Mouse (Mus musculus) MEL (cell line): ENCODE measurements around the gene Tmem132e. TPM values are rescaled to one million over a fixed set of nuclear protein-coding genes. Genes with fewer than 3 reads are reported as not detected.

ENCODE experiments used
- DNase-seq: peaks from one replicate; pipeline ENCODE4 v3.0.0; 2011; ENCODE audit warnings: low read depth, low spot score
- H3K27ac ChIP-seq: 2 replicates; pipeline ENCODE4 v1.5.1; 2012; ENCODE audit warnings: low read depth, mild to moderate bottlenecking, control low read depth, low read length, moderate library complexity; ENCODE audit not compliant: control insufficient read depth
- H3K27me3 ChIP-seq, 2 experiments: fragments of 150-350 bp in 1 of 2; sonication (generic) in 1 of 2; 2 replicates each; pipeline ENCODE4 v1.6.1; 2012; ENCODE audit warnings: low read length in 2 of 2, mild to moderate bottlenecking in 2 of 2, improper control_type of control experiment in 1 of 2, moderate library complexity in 1 of 2; ENCODE audit not compliant: insufficient read depth in 2 of 2, control insufficient read depth in 1 of 2
- H3K36me3 ChIP-seq, 2 experiments: 2 replicates each; pipeline ENCODE4 v1.6.1; 2012 to 2014; ENCODE audit warnings: low read length in 2 of 2, improper control_type of control experiment in 1 of 2, inconsistent platforms in 1 of 2, mild to moderate bottlenecking in 1 of 2; ENCODE audit not compliant: insufficient read depth in 2 of 2, control insufficient read depth in 1 of 2
- H3K4me1 ChIP-seq, 2 experiments: fragments of 150-350 bp in 1 of 2; sonication (generic) in 1 of 2; 2 replicates each; pipeline ENCODE4 v1.6.1; 2012; ENCODE audit warnings: low read length in 2 of 2, improper control_type of control experiment in 1 of 2, mild to moderate bottlenecking in 1 of 2; ENCODE audit not compliant: insufficient read depth in 2 of 2, control insufficient read depth in 1 of 2
- H3K4me3 ChIP-seq, 2 experiments: fragments of 150-350 bp in 1 of 2; sonication (generic) in 1 of 2; 2 replicates each; pipeline ENCODE4 v1.5.1; 2012; ENCODE audit warnings: low read depth in 2 of 2, low read length in 2 of 2, mild to moderate bottlenecking in 2 of 2, moderate library complexity in 2 of 2, control low read depth in 1 of 2, improper control_type of control experiment in 1 of 2; ENCODE audit not compliant: control insufficient read depth in 1 of 2, insufficient read depth in 1 of 2
- H3K79me2 ChIP-seq: 2 replicates; pipeline ENCODE4 v1.6.1; 2012; ENCODE audit warnings: mild to moderate bottlenecking, low read length, moderate library complexity; ENCODE audit not compliant: control insufficient read depth, poor library complexity, insufficient read depth
- H3K9ac ChIP-seq: 2 replicates; pipeline ENCODE4 v1.6.1; 2012; ENCODE audit warnings: low read depth, mild to moderate bottlenecking, control low read depth, low read length, moderate library complexity; ENCODE audit not compliant: control insufficient read depth, poor library complexity, severe bottlenecking
- H3K9me3 ChIP-seq: fragments of 150-350 bp; sonication (generic); replicated peaks from 2 replicates; pipeline ENCODE4 v1.6.1; 2012; ENCODE audit warnings: mild to moderate bottlenecking, low read length, improper control_type of control experiment, moderate library complexity; ENCODE audit not compliant: insufficient read depth
- CHD1 ChIP-seq: IDR thresholded peaks from 2 replicates; pipeline ENCODE4 v1.6.1; 2012; ENCODE audit warnings: low read depth, mild to moderate bottlenecking, inconsistent platforms, low read length, improper control_type of control experiment
- CHD2 ChIP-seq: IDR thresholded peaks from 2 replicates; pipeline ENCODE4 v1.6.1; 2011; ENCODE audit warnings: low read length, improper control_type of control experiment
- E2F4 ChIP-seq: IDR thresholded peaks from 2 replicates; pipeline ENCODE4 v1.6.1; 2011; ENCODE audit warnings: low read depth, low read length, improper control_type of control experiment, borderline replicate concordance
- ELF1 ChIP-seq: IDR thresholded peaks from 2 replicates; pipeline ENCODE4 v1.6.1; 2014; ENCODE audit warnings: low read depth, mild to moderate bottlenecking, inconsistent platforms, low read length, improper control_type of control experiment, moderate library complexity
- ETS1 ChIP-seq: IDR thresholded peaks from 2 replicates; pipeline ENCODE4 v1.6.1; 2012; ENCODE audit warnings: low read depth, mild to moderate bottlenecking, inconsistent platforms, low read length, improper control_type of control experiment, moderate library complexity
- GATA1 ChIP-seq: IDR thresholded peaks from 2 replicates; pipeline ENCODE4 v1.6.1; 2011; ENCODE audit warnings: low read depth, low read length, improper control_type of control experiment
- HCFC1 ChIP-seq: IDR thresholded peaks from 2 replicates; pipeline ENCODE4 v1.6.1; 2012; ENCODE audit warnings: low read depth, mild to moderate bottlenecking, inconsistent platforms, low read length, improper control_type of control experiment, moderate library complexity
- JUND ChIP-seq: IDR thresholded peaks from 2 replicates; pipeline ENCODE4 v1.6.1; 2011; ENCODE audit warnings: low read depth, mild to moderate bottlenecking, improper control_type of control experiment, low read length
- MAFK ChIP-seq: IDR thresholded peaks from 2 replicates; pipeline ENCODE4 v1.6.1; 2011; ENCODE audit warnings: low read depth, mild to moderate bottlenecking, low read length, improper control_type of control experiment, borderline replicate concordance
- MAZ ChIP-seq: IDR thresholded peaks from 2 replicates; pipeline ENCODE4 v1.6.1; 2012; ENCODE audit warnings: low read depth, mild to moderate bottlenecking, inconsistent platforms, low read length, improper control_type of control experiment
- MYB ChIP-seq: IDR thresholded peaks from 2 replicates; pipeline ENCODE4 v1.6.1; 2011; ENCODE audit warnings: mild to moderate bottlenecking, low read depth, low read length, improper control_type of control experiment
- MYC ChIP-seq: IDR thresholded peaks from 2 replicates; pipeline ENCODE4 v1.6.1; 2011; ENCODE audit warnings: low read depth, mild to moderate bottlenecking, low read length, improper control_type of control experiment, moderate library complexity
- NELFE ChIP-seq: IDR thresholded peaks from 2 replicates; pipeline ENCODE4 v1.6.1; 2011; ENCODE audit warnings: low read depth, low read length, improper control_type of control experiment
- NRF1 ChIP-seq: IDR thresholded peaks from 2 replicates; pipeline ENCODE4 v1.6.1; 2014; ENCODE audit warnings: low read depth, mild to moderate bottlenecking, inconsistent platforms, low read length, improper control_type of control experiment, moderate library complexity; ENCODE audit not compliant: poor library complexity, insufficient read depth, severe bottlenecking
- POLR2A ChIP-seq, 2 experiments: IDR thresholded peaks; 2 replicates each; pipeline ENCODE4 v1.6.1; 2011 to 2012; ENCODE audit warnings: low read length in 2 of 2, mild to moderate bottlenecking in 2 of 2, control low read depth in 1 of 2, improper control_type of control experiment in 1 of 2, low read depth in 1 of 2, moderate library complexity in 1 of 2; ENCODE audit not compliant: control insufficient read depth in 1 of 2, insufficient read depth in 1 of 2, poor library complexity in 1 of 2
- POLR2AphosphoS5 ChIP-seq: IDR thresholded peaks from 2 replicates; pipeline ENCODE4 v1.6.1; 2012; ENCODE audit warnings: low read depth, borderline replicate concordance, mild to moderate bottlenecking, inconsistent platforms, low read length, moderate library complexity, mixed read lengths
- RCOR1 ChIP-seq: IDR thresholded peaks from 2 replicates; pipeline ENCODE4 v1.6.1; 2012; ENCODE audit warnings: low read depth, mild to moderate bottlenecking, inconsistent platforms, low read length, improper control_type of control experiment
- SIN3A ChIP-seq: IDR thresholded peaks from 2 replicates; pipeline ENCODE4 v1.6.1; 2012; ENCODE audit warnings: low read length, improper control_type of control experiment, inconsistent platforms
- TAL1 ChIP-seq: IDR thresholded peaks from 2 replicates; pipeline ENCODE4 v1.6.1; 2012; ENCODE audit warnings: mild to moderate bottlenecking, inconsistent platforms, low read length, moderate library complexity, mixed read lengths
- TCF12 ChIP-seq: IDR thresholded peaks from 2 replicates; pipeline ENCODE4 v1.6.1; 2014; ENCODE audit warnings: low read depth, mild to moderate bottlenecking, inconsistent platforms, low read length, improper control_type of control experiment, moderate library complexity
- ZC3H11A ChIP-seq: IDR thresholded peaks from 2 replicates; pipeline ENCODE4 v1.6.1; 2012; ENCODE audit warnings: low read depth, mild to moderate bottlenecking, inconsistent platforms, low read length, improper control_type of control experiment
- ZKSCAN1 ChIP-seq: IDR thresholded peaks from 2 replicates; pipeline ENCODE4 v1.6.1; 2012; ENCODE audit warnings: low read depth, mild to moderate bottlenecking, inconsistent platforms, low read length, improper control_type of control experiment, moderate library complexity
- ZMIZ1 ChIP-seq: IDR thresholded peaks from 2 replicates; pipeline ENCODE4 v1.6.1; 2012; ENCODE audit warnings: low read depth, mild to moderate bottlenecking, inconsistent platforms, low read length, improper control_type of control experiment, moderate library complexity
- ZNF384 ChIP-seq: IDR thresholded peaks from 2 replicates; pipeline ENCODE4 v1.6.1; 2012; ENCODE audit warnings: low read depth, mild to moderate bottlenecking, inconsistent platforms, low read length, improper control_type of control experiment
- polyA plus RNA-seq, 2 experiments: library from polyadenylated mRNA; stranded (reverse) in 1 of 2; unstranded in 1 of 2; fragments of >175 nt in 1 of 2; fragments of >200 nt in 1 of 2; gene quantifications; 2 replicates each; pipeline versions ENCODE4 v1.2.1 to v1.2.4; 2012; ENCODE audit warnings: low replicate concordance in 2 of 2, low read depth in 1 of 2; ENCODE audit not compliant: insufficient read length in 2 of 2, insufficient read depth in 1 of 2, missing spikeins in 1 of 2
- total RNA-seq: library from RNA; depleted of rRNA; stranded (reverse); fragments of 300-350 nt; gene quantifications from 2 replicates; pipeline ENCODE4 v1.2.3, GENCODE M21; 2012

Gene Tmem132e
- total and polyA plus RNA-seq, 3 experiments: not detected

DNA sequence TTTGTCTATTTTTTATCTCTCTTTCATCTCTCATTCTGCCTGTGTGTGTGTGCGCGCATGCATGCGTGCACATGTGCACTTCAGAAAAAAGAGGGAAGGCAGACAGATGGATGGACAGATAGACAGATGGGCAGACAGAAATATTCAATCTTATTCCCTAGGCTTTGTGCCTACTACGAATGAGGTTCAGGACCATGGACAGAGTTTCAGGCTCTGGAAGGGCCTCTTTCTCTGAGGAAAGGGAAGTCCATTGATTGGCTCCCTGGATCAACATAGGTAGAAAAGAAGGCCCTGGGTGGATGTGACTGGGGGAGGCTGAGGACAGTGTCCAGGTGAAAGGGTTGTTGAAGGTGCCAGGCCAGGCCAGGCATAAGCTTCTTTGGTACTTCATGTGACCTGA lies 17.1 kb upstream of the Tmem132e start:
- Histone ChIP-seq H3K79me2 (no peaks in the 10 kb centered on the region), H3K36me3 (no peaks in the 10 kb centered on the region), H3K9me3 (no peaks in the 10 kb centered on the region), H3K4me1 (no peaks in the 10 kb centered on the region), H3K9ac (no peak overlapping the region)
- DNase-seq: peak; percentile 40
- no peak for TF ChIP-seq CHD2
- no peak for TF ChIP-seq JUND
- TF ChIP-seq NELFE: no peak
- TF ChIP-seq TCF12: no peak
- no peak for TF ChIP-seq SIN3A
- TF ChIP-seq NRF1: no peak
- TF ChIP-seq GATA1: no peak
- TF ChIP-seq HCFC1: no peak
- no peak for TF ChIP-seq ELF1
- TF ChIP-seq POLR2A (IDR thresholded peaks at IDR 0.05; ENCODE audit: control insufficient read depth in 1 of 2, insufficient read depth in 1 of 2, low read depth in 1 of 2, low read length in 2 of 2, poor library complexity in 1 of 2): no peak
- no peak for TF ChIP-seq CHD1
- TF ChIP-seq MYB: no peak
- no peak for TF ChIP-seq ZNF384
- no peak for TF ChIP-seq ZKSCAN1
- TF ChIP-seq TAL1: no peak
- TF ChIP-seq MAZ: no peak
- TF ChIP-seq ZMIZ1: no peak
- TF ChIP-seq MAFK: no peak
- TF ChIP-seq, all 39 proteins: peak for 0
- Histone ChIP-seq H3K27ac (no peak overlapping the region), H3K4me3 (no peak overlapping the region), H3K27me3 (no peaks in the 10 kb centered on the region)

DNA sequence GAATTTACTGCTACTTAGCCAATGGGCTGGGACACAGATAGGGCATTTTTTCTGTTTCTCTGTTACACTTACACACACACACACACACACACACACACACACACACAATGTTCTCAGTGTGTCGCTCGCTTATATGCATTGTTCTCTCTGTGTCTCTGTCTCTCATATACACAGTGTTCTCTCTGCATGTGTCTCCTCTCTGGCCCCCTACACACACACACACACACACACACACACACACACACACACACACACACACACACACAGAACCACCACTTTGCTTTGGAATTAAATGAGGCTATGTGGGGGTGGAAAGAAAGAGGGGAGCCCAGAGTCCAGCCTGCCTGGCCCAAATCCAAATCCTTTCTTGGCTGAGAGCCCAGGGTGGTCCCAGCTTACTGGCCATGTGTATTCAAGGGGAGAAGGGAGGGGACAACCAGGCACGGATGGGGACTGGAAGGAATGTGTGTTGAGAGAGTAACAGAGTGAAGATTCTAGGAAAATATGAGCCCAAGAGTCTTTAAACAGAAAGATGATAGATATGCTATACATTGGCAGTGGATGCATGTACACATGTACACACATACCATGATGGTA lies 8.0 kb upstream of the Tmem132e start:
- Histone ChIP-seq H3K27ac (no peak overlapping the region), H3K79me2 (no peaks in the 10 kb centered on the region), H3K9ac (no peak overlapping the region), H3K4me1 (no peaks in the 10 kb centered on the region), H3K9me3 (no peaks in the 10 kb centered on the region), H3K36me3 (no peaks in the 10 kb centered on the region), H3K4me3 (no peak overlapping the region), H3K27me3 (no peaks in the 10 kb centered on the region)
- TF ChIP-seq ZC3H11A (no peak), ZMIZ1 (no peak), RCOR1 (no peak), NRF1 (no peak), E2F4 (no peak), ETS1 (no peak), POLR2AphosphoS5 (no peak), MYC (no peak), HCFC1 (no peak)
- DNase-seq: no peak
